Mouse (Mus musculus) kidney, adult 2 months (tissue): ENCODE data around the gene Tns4. TPM values are rescaled to one million over a fixed set of nuclear protein-coding genes. Genes with fewer than 3 reads are reported as not detected.
A peak's percentile ranks its signal among the peaks of the same experiment; 100 is the strongest.

Experiments used
- DNase-seq: peaks from one replicate; pipeline ENCODE4 v3.0.0; 2021
- H3K27ac ChIP-seq: fragments of 200-500 bp; 2 replicates; pipeline ENCODE4 v1.5.1; 2012; ENCODE audit warnings: low read depth, low read length, control low read depth, inconsistent platforms; ENCODE audit not compliant: insufficient read depth
- H3K27me3 ChIP-seq: fragments of 200-500 bp; replicated peaks from 2 replicates; pipeline ENCODE4 v1.6.1; 2012; ENCODE audit warnings: mild to moderate bottlenecking, moderate library complexity, low read length, inconsistent platforms; ENCODE audit not compliant: control insufficient read depth, insufficient read depth
- H3K36me3 ChIP-seq: fragments of 200-500 bp; 2 replicates; pipeline ENCODE4 v1.6.1; 2012; ENCODE audit warnings: mild to moderate bottlenecking, moderate library complexity, low read length, inconsistent platforms; ENCODE audit not compliant: control insufficient read depth, insufficient read depth
- H3K4me1 ChIP-seq: fragments of 200-500 bp; 2 replicates; pipeline ENCODE4 v1.6.1; 2011; ENCODE audit warnings: low read length; ENCODE audit not compliant: control insufficient read depth, insufficient read depth
- H3K4me3 ChIP-seq: fragments of 200-500 bp; 2 replicates; pipeline ENCODE4 v1.5.1; 2011; ENCODE audit warnings: mild to moderate bottlenecking, low read depth, low read length, control low read depth; ENCODE audit not compliant: insufficient read depth
- CTCF ChIP-seq: fragments of 200-500 bp; conservative IDR thresholded peaks from 2 replicates; pipeline ENCODE4 v1.5.1; 2011; ENCODE audit warnings: low read depth, mild to moderate bottlenecking, control low read depth, low read length, moderate library complexity, mixed read lengths; ENCODE audit not compliant: insufficient read depth, insufficient read length
- POLR2A ChIP-seq: fragments of 200-500 bp; IDR thresholded peaks from one replicate; pipeline ENCODE4 v1.6.1; 2011; ENCODE audit warnings: low read depth, low read length, control low read depth
- WGBS: fragments of 180-500 bp; shearing (Covaris S2); methylation state at CpG from one replicate; pipeline ENCODE4 v1.1.7; 2018; 5-methylcytosine and 5-hydroxymethylcytosine counted together
- polyA plus RNA-seq: library from polyadenylated mRNA; depleted of rRNA; stranded (reverse); fragments of >200 nt; gene quantifications from 2 replicates; pipeline ENCODE4 v1.2.3, GENCODE M21; 2012

Tns4 gene
- polyA plus RNA-seq, 1 experiment = 0.86 TPM

GRCm38 (mm10) chr11:99124635-99125029 is 35.5 kb upstream of the Tns4 start:
- WGBS = 51% methylated on average over 10 of the region's 10 CpGs
- H3K4me1 ChIP-seq = no peaks in the 10 kb centered on the region
- no peaks in the 10 kb centered on the region for H3K27me3 ChIP-seq
- H3K27ac ChIP-seq = no peak overlapping the region
- H3K4me3 ChIP-seq = no peak overlapping the region
- TF ChIP-seq CTCF (no peak), POLR2A (no peak)
- no peaks in the 10 kb centered on the region for H3K36me3 ChIP-seq
- DNase-seq = no peak

GRCm38 (mm10) chr11:99123977-99124634 is 35.0 kb upstream of the Tns4 start:
- peak; percentile 73 for DNase-seq
- no peaks in the 10 kb centered on the region for H3K4me1 ChIP-seq
- TF ChIP-seq CTCF (peak; percentile 30; the same call in 1 of the 2 replicates), POLR2A (no peak)
- H3K27ac ChIP-seq = no peak overlapping the region
- no peak overlapping the region for H3K4me3 ChIP-seq
- H3K27me3 ChIP-seq = no peaks in the 10 kb centered on the region
- no peaks in the 10 kb centered on the region for H3K36me3 ChIP-seq
- 33% methylated on average over 15 of the region's 15 CpGs for WGBS

DNA sequence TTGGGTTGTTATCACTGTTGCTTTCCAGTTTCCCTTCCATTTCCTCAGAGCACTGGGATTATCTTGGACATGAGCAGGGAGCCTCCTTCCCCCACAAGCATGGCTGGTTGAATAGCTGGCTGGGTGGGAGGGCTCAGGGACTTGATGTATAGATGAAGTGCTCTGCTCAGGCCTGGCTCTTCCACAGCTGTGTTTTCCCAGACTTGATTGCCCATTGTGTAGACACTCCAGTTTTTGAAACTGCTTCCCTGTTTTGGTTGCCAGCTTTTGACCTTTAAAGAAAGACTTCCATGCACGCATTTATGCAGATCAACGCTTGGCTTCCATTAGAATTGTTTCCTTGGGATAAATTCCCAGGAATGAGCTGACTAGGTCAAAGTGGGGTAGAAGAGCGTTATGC is 33.6 kb upstream of the Tns4 start:
- TF ChIP-seq CTCF (no peak), POLR2A (no peak)
- H3K27ac ChIP-seq = no peak overlapping the region
- DNase-seq = no peak
- H3K4me1 ChIP-seq = no peaks in the 10 kb centered on the region
- no peak overlapping the region for H3K4me3 ChIP-seq
- H3K36me3 ChIP-seq = no peaks in the 10 kb centered on the region
- 71% methylated on average over 3 of the region's 3 CpGs for WGBS
- H3K27me3 ChIP-seq = no peaks in the 10 kb centered on the region

- TF ChIP-seq POLR2A (no peak), CTCF (no peak)
- Histone ChIP-seq H3K27me3 (no peaks in the 10 kb centered on the region), H3K4me1 (no peaks in the 10 kb centered on the region), H3K27ac (no peak overlapping the region), H3K4me3 (no peak overlapping the region), H3K36me3 (no peaks in the 10 kb centered on the region)
- WGBS = 81% methylated on average over 14 of the region's 14 CpGs
- DNase-seq = no peak
Observed at GRCm38 (mm10) chr11:99121218-99121631, 32.1 kb upstream of the Tns4 start.

- TF ChIP-seq CTCF (no peak), POLR2A (no peak)
- Histone ChIP-seq H3K27ac (no peak overlapping the region), H3K4me1 (no peaks in the 10 kb centered on the region), H3K27me3 (no peaks in the 10 kb centered on the region), H3K36me3 (no peaks in the 10 kb centered on the region), H3K4me3 (no peak overlapping the region)
- WGBS = 65% methylated on average over 20 of the region's 20 CpGs
- peak; percentile 29 for DNase-seq
Observed at GRCm38 (mm10) chr11:99120524-99121217, 31.6 kb upstream of the Tns4 start.

DNA sequence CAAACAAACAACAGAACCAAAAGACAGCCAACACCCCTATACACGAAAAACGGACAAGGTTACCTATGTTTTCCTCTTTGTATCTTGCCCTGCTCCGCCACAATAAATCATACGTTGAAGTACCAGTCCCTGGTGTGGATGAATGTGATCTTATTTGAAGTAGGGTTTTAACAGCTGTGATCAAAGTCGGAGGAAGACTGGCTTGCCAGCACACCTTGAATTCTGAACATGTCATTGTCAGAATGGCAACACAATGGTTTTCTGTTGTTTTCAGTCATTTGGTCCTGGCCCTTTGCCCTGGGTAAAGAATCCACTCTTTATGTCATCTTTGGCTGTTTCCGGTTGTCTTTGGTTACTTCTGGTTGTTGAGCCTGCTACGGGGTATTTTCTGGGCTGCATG is 29.9 kb upstream of the Tns4 start:
- no peak overlapping the region for H3K4me3 ChIP-seq
- H3K27ac ChIP-seq = no peak overlapping the region
- no peaks in the 10 kb centered on the region for H3K27me3 ChIP-seq
- H3K36me3 ChIP-seq = no peaks in the 10 kb centered on the region
- no peaks in the 10 kb centered on the region for H3K4me1 ChIP-seq
- WGBS = 88% methylated on average over 7 of the region's 7 CpGs
- TF ChIP-seq CTCF (no peak), POLR2A (no peak)
- DNase-seq = no peak

DNA sequence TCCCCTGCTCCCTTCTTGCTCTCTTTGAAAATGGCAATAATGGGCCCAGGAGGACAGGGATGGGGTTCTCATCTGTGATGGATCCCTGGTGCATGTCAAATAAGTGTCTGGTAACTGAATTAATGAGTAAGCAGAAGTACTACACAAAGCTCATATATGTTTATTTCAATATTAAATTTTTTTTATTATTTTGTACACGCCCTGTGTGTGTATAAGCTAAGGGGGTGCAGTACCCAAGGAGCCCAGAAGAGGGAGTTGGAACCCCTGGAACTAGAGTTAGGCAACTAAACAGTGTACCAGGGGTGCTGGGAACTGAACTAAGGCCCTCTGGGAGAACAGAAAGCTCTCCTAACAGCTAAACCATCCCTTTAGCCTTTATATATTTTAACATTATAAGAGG is 29.3 kb upstream of the Tns4 start:
- DNase-seq = no peak
- 100% methylated on average over 1 of the region's 1 CpGs for WGBS
- no peaks in the 10 kb centered on the region for H3K4me1 ChIP-seq
- TF ChIP-seq POLR2A = no peak
- TF ChIP-seq CTCF = no peak
- no peak overlapping the region for H3K4me3 ChIP-seq
- no peak overlapping the region for H3K27ac ChIP-seq
- no peaks in the 10 kb centered on the region for H3K36me3 ChIP-seq
- H3K27me3 ChIP-seq = no peaks in the 10 kb centered on the region
